Mouse (Mus musculus) forelimb bud, embryonic 11.5 days (tissue): ENCODE measurements around the gene Foxo1.

Experiments used
- DNase-seq: peaks from one replicate; pipeline ENCODE4 v3.0.0-alpha.2; 2012; ENCODE audit warnings: low read depth, low spot score

The Foxo1 gene

GRCm38 (mm10) chr3:52267652-52268486, at the start of gene Foxo1:
Gene Foxo1 (plus strand): TSS chr3:52268336.
- DNase-seq = peak; percentile 90

GRCm38 (mm10) chr3:52218864-52219263, 49.3 kb upstream of the Foxo1 start:
- DNase-seq = no peak

GRCm38 (mm10) chr3:52221082-52221481, 47.1 kb upstream of the Foxo1 start:
- DNase-seq = no peak

GRCm38 (mm10) chr3:52221931-52222330, 46.2 kb upstream of the Foxo1 start:
- DNase-seq = no peak

- no peak for DNase-seq
Measured at GRCm38 (mm10) chr3:52236488-52236887, 31.6 kb upstream of the Foxo1 start.

- DNase-seq = no peak
Measured at GRCm38 (mm10) chr3:52237136-52237535, 31.0 kb upstream of the Foxo1 start.

- DNase-seq = no peak
Measured at GRCm38 (mm10) chr3:52241062-52241461, 27.1 kb upstream of the Foxo1 start.

GRCm38 (mm10) chr3:52242457-52243105, 25.6 kb upstream of the Foxo1 start:
- DNase-seq = peak; percentile 78

GRCm38 (mm10) chr3:52243271-52244021, 24.7 kb upstream of the Foxo1 start:
- DNase-seq = peak; percentile 30

GRCm38 (mm10) chr3:52245996-52246830, 21.9 kb upstream of the Foxo1 start:
- no peak for DNase-seq

GRCm38 (mm10) chr3:52251184-52251583, 17.0 kb upstream of the Foxo1 start:
- no peak for DNase-seq

- DNase-seq = peak; percentile 38
Measured at GRCm38 (mm10) chr3:52253656-52254461, 14.3 kb upstream of the Foxo1 start.

- DNase-seq = no peak
Measured at GRCm38 (mm10) chr3:52254496-52254895, 13.6 kb upstream of the Foxo1 start.

- peak; percentile 76 for DNase-seq
Measured at GRCm38 (mm10) chr3:52257782-52258441, 10.2 kb upstream of the Foxo1 start.

GRCm38 (mm10) chr3:52258532-52258931, 9.6 kb upstream of the Foxo1 start:
- DNase-seq = no peak

GRCm38 (mm10) chr3:52262431-52263161, 5.5 kb upstream of the Foxo1 start:
- DNase-seq = peak; percentile 77

- DNase-seq = no peak
Measured at GRCm38 (mm10) chr3:52264354-52264753, 3.8 kb upstream of the Foxo1 start.

GRCm38 (mm10) chr3:52266606-52267160, 1.5 kb upstream of the Foxo1 start:
- no peak for DNase-seq

GRCm38 (mm10) chr3:52267293-52267651, 864 bp upstream of the Foxo1 start:
- no peak for DNase-seq
